Mouse (Mus musculus): ENCODE results near the gene Prss53.
"Not testable (repeated sequence)": the region's sequence is repeated elsewhere in the genome, so short reads cannot be mapped to it uniquely, and the experiment has no call there.

Prss53 gene

DNA sequence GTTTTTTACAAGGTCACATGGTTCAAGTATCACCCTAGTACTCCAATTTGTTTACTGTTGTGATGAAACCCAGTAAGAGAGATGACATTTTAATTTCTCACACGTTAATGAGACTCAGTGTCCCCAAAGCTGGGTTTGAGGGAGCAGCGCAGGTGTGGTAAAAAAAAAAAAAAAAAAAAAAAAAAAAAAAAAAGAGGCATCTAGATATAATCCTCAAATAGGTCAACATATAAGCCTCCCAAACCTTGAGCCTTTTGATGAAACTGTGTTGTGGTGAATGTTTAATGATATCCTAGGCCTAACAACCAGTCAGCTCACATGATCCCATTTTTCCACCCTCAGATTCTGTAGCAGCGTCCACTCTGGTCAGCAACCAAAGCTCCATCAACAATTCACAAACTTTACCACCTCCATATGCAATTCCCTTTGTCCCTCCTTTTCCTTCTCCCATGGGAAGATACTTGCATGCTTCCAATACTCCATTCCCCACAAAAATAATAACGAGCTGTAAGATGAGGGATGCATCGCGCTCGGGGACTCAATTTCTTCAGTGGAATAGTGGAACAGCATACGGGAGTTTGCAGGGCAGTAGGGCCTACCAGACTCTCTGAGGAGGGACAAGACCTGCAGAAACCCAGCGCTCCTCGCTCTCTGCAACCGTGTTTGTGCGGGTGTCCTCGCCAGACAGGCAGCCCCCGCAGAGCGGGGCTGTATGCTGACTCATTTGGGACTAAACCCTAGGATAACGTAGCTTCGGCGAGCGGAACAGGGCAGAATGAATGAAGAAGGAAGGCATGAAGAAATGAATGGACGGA, 15.8 kb downstream of the Prss53 start:
- no peak for DNase-seq

DNA sequence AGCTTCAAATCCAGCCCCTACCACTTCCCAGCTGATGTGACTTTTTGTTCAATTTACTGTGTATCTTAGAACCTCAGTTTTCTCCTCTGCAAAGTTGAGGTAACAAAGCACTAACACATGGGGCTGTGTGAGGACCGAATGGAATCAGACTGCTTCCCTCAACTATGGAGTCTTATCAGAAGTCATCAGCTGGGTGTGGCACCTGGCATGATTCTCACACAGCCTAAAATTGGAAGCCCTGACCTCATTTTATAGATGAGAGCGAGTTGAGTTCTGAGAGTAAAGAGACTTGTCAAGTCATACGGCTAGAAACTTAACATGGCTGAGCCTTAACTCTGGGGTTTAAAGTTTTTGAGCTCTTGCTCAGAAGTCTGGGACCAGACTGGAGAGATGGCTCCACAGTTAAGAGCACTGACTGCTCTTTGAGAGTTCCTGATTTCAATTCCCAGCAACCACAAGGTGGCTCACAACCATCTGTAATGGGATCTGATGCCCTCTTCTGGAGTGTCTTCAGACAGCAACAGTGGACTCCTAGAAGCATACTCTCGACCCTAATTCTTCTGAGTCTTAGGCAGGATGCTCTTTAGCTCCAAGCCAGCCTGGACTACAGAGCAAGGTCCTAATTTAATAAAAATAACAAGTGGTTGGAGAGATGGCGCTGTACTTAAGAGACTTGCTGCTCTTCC, 20.5 kb downstream of the Prss53 start:
- no peak for DNase-seq

DNA sequence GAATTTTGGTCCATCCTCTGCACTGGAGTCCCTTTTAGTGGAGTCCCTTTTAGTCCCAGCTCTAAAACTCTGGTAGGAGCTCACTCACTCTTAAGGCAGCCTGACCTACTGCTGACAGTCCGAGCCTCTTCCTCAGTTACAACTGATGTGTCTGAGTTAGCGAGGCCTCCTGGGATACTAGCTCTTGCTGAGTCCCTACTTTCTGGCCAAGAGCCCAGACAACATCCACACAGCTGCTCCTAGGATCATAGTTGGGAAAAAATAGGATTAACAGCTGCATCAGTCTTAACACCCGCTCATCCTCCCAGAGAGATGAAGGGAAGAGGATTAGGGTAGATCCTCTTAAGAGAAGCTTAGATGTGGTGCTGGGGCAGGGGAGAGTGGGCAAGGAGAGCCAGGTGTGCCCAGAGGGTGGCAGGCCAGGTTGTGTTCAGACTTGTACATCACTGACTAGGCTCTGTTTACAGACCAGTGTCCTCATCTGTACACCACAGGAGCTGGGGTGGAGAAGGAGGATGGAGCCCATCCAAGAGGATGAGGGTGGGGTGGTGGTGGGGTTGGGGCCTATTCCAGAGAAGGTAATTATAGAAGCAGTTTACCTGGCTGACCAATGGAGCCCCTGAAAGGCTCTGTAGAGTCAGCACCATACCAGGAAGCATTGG, 21.5 kb downstream of the Prss53 start:
- DNase-seq = no peak

DNA sequence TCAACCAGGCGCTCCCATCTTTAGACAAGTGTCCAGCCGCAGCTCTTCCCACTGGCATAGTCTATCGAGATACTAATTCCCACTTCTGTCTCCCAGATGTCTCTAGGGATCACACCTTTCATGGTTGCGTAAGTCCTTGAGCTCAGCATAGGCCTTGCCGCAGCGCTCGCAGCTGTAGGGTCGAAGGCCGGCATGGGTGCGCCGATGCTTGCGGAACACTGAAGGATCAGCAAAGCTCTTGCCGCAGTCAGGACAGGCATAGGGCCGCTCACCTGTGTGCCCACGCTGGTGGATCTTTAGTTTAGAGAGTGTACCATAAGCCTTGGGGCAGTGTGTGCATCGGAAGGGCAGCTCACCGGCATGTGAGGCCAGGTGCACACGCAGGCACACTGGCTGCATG, 23.1 kb downstream of the Prss53 start:
- no peak for DNase-seq

DNA sequence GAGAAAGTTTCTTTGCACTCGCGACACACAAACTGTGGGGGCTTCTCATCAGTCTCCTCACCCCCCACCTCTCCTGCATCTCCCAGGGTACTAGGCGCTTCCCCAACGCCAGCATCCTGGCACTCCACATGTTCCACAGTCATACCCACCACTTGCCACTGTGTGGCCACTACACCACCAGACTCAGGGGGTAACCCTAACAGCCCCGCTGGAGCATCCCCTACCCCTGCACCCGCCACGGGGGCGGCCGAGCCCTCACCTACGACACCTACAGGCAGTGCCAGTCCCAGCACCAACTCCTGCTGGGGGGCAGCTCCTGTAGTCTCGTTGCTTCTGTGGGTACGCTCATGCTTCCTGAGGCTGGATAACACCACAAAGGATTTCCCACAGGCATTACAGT, 24.3 kb downstream of the Prss53 start:
- no peak for DNase-seq

DNA sequence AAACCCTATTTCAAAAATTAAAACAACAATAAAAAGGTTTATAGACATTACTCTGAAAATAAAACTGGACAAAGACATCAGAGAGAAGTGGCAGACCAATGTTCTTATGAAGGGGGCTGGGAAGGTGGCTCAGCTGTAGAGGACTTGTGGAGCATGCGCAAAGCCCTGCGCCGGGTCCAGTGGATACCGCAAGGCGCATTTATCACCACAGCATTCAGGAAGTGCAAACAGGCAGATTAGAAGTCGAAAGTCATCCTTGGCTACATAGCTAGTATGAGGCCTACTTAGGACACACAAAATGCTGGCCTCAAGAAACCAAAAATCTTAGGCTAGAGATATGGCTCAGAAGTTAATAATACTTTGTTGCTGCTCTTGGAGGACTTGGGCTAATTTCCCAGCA, 32.5 kb downstream of the Prss53 start:
- no peak for DNase-seq

DNA sequence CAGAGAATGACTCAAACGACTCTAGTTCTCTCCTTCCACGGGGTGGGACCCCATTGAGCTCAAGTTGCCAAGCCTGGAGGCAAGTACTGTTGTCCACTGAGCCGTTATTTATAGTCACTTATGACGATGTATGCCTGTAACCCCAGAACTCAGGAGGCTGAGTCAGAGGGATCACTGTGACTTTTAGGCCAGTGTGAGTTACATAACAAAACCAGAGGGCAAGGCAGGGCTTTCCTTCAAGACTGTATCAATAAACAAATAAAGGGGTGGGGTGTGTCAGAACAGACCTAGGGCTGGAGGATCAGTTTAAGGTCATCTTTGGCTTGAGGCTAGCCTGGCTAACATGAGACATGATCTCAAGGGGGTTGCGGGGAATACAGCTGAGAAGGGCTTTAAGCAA, 39.9 kb downstream of the Prss53 start:
- DNase-seq = no peak

DNA sequence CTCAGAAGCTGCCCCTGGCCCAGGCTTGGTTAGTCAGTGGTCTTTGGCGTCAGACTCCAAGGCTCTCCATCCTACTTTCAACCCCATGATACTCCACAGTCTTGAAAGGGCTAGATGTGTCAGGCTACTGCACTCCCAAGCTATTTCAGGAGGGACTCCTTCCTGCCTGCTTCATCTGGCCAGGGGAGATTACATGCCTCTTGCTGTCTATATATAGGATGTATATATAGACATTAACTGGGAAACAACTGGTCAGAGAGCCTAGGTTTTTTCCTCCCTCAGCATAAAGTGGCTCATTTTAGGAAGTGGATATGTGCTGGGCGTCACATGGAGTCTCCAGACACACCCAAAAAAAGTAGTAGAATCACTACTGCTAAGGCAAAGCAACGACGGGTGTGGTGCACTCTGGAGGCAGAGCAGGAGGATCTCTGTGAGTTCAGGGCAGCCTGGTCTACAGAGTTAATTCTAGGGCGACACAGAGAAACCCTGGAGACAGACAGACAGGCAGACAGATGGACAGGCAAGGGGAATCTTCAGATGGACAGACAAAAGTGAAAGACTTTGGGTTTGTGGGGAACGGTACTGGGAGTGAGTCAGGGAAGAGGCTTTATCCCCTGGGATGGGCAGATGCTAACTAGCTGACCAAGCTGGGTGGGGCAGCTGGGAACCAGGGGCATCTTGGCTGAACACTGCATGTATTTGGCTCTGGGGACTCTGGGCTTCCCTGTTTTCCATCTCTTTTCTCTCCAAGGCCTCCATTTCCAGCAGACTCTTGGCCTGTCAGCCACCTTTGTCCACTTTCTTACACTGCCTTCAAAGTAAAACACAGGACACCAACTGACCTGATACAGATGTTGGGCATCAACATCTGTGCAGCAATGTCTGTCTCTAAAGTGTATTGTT, 40.5 kb downstream of the Prss53 start:
- DNase-seq = no peak

DNA sequence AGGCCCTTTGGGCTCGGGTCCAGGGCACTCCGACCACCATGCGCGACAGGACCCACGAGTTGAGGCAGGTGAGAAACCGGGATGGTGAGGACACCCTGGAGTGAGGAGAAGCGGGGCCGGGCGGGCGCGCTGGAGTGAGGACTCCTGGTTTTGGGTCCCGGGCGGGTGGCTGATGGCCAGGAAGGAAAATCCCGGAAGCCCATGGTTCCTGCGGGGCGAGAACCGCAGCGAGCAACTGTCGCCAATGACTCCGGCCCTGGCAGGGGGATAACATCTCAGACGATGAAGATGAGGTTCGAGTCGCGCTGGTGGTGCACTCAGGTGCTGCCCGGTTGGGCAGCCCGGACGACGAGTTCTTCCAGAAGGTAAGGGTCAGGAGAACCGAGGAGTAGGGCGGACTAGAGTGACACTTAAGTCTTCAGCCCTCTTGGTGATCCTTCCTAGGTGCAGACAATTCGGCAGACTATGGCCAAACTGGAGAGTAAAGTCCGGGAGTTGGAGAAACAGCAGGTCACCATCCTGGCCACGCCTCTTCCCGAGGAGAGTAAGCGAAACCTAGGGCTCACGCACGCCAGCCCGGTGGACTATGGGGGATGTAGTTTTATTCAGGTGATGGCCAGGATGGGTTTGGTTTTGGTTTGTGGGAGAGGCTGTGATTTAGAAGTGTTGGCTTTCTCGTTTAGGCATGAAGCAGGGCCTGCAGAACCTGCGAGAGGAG, 48.6 kb downstream of the Prss53 start:
- peak; percentile 67 to 75 for DNase-seq

DNA sequence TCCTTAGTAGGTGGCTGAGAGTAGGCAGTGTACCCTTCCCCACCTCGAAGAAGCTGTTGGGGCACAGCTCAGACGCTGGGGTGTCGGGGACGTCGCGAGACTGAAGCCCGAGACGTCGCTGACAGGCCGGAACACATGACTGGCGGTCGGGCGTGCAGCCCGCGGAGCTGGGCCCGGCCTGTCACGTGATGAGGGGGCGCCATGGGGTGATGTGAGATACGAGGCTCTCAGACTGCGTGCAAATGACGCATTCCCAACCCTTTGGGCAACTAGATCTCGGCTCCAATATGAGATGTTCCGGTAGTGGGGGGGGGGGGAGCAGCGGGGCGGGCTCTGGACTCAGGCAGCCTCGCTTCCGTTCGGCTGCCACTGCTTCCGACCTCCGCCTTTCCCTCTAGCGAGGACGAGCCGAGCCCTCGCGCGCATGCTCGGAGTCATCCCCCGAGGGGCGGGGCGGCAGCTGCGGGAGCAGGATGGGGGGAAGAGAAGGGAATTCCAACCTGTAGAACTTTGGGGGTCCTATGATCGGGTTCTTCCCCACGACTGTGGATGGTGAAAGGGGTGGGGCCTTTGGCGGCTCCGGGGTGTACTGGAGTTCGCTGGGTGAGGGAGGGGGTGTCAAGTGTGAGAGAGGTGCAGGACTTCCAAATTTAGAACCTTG, 49.3 kb downstream of the Prss53 start:
- peak; percentile 87 to 90 for DNase-seq

DNA sequence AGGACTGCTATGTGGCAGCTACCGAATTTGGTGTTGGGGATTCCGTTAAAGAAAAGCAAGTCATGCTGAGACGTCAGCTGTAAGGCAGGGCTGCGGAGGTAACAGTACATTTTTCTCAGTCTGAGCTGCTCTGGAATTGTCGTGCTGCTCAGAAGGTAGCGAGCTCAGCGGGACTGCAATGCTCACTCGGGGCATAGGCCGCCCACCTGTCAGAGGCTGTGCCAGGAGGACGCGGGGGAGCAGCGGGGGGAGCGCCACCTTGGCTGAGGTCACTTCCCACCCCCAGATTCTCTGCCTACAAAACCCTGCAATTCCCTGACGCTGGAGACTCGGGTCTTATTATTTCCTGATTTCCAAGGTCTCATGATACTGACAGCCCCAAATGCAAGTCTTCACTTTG, 49.9 kb downstream of the Prss53 start:
- DNase-seq = peak; percentile 44 to 53

DNA sequence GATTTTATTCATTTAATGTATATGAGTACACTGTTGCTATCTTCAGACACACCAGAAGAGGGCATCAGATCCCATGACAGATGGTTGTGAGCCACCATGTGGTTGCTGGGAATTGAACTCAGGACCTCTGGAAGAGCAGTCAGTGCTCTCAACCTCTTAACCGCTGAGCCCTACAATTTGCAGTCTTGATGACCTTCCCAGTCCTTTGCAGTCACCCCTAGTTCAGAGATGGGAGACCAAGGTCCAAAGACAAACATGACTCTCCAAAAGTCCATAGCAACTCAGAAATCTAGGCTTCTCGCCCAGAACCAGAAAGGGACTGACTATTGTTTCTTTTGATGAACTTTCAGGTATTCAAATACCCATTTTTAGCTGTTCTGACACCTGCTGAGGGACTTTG, 50.7 kb downstream of the Prss53 start:
- DNase-seq = not testable (repeated sequence)

DNA sequence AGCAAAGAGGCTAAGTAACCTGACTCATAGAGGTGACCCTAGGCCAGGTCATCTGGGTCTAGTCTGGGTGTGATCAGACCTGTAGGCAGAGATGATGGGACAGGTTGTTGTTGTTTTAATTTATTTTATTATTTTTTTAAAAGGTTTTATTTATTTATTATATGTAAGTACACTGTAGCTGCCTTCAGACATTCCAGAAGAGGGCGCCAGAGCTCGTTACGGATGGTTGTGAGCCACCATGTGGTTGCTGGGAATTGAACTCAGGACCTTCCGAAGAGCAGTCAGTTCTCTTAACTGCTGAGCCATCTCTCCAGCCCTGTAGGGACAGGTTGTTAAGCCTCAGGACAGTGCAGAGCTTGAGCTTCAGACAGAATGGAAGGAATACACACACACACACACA, 52.9 kb downstream of the Prss53 start:
- not testable (repeated sequence) for DNase-seq

DNA sequence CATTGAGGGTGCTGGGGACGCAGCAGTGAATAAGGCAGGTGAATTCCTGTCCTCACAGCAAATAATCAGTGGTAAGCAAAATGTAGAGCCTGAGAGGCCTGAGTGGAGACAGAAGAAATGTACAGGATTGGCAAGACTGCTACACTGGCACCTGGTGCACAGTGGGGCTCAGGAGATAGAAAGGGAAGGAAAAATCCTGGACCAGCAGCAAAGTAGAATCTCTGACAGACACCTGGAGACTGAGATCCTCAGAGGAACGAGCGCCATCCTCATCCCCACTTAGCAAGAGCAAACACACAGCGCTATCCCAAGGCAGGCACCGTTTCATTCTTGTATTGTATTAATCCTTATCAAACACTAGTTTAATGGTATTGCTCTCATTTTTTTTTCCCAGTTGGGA, 53.3 kb downstream of the Prss53 start:
- no peak for DNase-seq
